Mouse (Mus musculus) T-cell, adult 66 days (primary cell): ENCODE measurements around the gene Sgk1. TPM values are rescaled to one million over a fixed set of nuclear protein-coding genes. Genes with fewer than 3 reads are reported as not detected.

Experiments
- total RNA-seq, 2 experiments: library from RNA; stranded (reverse); gene quantifications; 3 replicates in 1 of 2; 4 replicates in 1 of 2; pipeline ENCODE4 v1.2.4; 2023

Gene Sgk1
- total RNA-seq, result 100 to 1,000 TPM; 250 to 320 TPM

DNA sequence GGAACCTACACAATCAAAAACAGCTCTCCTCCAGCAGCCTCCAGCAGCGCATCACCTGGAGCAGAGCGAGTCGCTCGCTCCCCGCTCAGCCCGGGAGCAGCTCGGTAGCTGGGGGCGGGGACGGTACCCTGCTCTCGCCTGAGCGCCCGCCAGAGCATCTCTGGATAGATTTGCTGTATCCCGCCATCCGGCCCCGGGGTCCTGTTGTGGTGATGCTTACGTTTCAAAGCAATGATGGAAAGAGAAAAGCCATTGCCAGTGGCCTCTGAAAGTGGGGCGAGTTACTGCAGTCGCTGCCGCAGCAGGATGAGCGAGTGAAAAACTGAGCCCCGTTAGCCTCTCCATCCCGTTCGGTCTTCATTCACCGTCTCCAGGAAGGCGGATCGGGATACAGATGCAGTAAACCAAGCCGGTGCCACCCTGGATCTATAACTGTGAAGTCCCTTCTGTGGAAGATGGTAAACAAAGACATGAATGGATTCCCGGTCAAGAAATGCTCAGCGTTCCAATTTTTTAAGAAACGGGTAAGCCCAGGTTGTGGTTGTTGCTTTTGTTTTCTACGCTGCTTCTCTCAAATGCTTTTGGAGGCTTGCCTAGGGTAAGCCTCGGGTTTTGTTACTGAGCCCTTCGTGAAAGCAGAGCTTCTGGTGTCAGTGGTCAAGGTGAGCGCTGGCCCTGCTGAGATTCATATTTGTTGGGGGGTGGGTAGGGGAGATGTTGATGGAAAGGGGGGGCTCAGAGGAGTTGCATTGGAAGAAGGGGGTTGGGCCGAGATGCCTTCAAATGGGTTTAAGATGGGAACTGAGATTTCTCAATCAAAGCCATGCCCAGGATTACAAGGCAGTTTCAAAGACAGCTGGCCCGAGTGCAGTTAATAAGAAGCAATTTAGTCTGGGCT, at the start of gene Sgk1:
Gene Sgk1, plus strand, starts transcription at position 1 of the 898 bp plus-strand sequence.

Other genes starting within 250 kb of the Sgk1 start
- not detected for gene 4930444G20Rik, start 185.9 kb downstream of the Sgk1 start, total RNA-seq